Mouse (Mus musculus) 416B (cell line): ENCODE data around the gene Fras1.

ENCODE experiments used
- DNase-seq: peaks from one replicate; pipeline ENCODE4 v3.0.0; 2011; ENCODE audit warnings: low read depth

Fras1 gene

GRCm38 (mm10) chr5:96682777-96683176, 309.0 kb downstream of the Fras1 start:
- no peak for DNase-seq

- DNase-seq: no peak
Measured at GRCm38 (mm10) chr5:96688885-96689284, 315.1 kb downstream of the Fras1 start.

DNA sequence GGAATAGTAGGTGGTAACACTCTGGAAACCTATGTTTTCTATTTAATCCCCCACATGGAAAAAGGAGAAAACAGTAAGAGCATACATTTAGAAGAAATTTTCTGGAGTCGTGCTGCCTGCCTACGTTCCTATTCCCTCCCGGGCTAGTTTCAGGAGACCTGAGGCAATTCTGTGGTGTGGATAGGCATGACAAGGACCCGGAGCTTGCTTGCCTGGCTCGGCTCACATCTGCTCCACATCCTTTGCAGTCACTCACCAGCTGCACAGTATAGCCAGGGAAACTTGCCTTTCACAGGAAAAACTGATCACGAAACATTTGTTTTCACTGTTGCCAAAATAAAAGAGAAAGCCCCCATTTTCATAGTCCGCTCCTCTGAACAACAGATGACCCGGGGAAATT, 325.2 kb downstream of the Fras1 start:
- no peak for DNase-seq

DNA sequence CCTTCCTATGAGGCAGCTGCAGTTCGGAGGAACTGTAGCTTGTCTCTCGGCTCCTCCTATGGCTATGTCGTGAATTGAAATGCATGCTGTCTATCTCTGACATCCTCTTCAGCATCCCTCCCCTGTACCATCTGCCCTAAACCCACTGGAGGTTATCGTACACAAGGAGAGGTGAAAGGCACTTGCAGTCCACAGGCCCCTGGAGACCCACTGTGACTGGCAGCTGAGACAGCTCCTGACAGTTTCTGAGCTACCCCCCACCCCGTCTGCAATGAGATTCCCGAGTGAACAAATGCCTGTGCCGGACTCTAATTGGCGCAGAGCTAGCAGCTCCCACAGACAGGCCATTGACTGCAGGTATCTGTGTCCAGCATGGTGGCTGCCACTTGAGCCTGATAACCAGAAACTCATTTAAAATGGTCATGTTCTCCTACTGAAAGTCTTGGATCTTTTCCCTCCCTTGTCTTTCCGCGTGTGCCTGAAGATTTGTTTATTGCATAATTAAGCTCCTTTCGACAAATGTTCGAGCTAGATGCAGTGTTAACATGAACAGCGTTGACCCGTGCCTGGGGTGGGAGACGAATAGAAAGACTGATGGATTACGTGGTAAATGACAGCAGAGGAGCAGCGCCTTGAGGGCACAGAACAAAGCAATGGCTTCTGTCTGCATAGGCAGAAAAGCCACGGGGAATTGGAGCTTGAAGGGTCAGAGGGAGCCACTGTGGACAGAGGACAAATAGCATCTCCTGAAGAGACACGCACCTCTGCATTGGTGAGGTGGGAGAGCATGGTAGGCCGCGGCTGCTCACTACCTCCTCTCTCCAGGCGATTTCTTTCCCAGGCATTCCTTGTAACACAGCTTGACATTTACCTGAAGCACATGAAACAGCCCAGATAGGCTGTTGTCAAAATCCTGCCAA, 329.2 kb downstream of the Fras1 start:
- no peak for DNase-seq

DNA sequence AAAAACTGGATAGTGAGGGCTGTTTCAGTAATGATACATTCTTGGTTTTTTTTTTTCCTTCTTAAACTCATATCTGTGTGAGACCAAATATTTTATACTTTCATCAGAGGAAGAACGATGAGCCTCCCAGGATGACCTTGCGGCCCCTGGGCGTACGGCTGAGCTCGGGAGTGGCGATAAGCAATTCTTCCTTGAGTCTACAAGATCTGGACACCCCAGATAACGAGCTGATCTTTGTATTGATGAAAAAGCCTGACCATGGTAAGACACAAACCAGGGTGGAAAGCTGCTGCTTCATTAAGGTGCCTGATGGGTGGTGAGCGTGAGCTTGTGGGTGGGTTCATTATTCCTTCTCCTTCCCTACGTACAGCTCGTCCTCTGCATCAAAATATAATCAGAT, 334.8 kb downstream of the Fras1 start:
- no peak for DNase-seq

DNA sequence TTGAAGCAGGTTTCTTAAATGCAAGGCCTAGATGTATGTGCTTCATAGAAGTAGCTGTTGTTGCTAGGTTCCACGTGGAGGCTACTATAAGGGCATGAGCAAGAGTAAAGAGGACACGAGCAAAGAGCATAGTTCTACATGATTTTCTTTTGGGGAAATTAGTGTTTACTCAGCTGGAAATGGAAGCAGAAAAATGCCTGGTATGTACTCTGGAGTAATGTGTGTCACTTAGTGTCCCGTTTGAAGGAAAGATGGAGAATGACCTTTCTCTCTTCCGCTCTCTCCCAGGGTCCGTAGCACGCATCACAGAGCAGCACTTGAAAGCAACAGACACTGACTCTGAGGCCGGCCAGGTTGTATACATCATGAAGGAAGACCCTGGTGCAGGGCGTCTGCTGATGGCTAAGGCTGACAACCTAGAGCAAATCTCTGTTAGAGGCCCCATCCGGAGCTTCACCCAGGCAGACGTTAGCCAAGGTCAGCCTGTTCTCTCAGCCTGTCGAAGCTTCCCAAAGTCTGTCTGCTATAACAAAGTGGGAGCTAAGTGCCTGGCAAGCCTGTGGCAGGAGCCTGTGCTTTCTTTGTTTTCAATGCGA, 338.4 kb downstream of the Fras1 start:
- no peak for DNase-seq

GRCm38 (mm10) chr5:96712799-96713198, 339.0 kb downstream of the Fras1 start:
- DNase-seq: no peak

DNA sequence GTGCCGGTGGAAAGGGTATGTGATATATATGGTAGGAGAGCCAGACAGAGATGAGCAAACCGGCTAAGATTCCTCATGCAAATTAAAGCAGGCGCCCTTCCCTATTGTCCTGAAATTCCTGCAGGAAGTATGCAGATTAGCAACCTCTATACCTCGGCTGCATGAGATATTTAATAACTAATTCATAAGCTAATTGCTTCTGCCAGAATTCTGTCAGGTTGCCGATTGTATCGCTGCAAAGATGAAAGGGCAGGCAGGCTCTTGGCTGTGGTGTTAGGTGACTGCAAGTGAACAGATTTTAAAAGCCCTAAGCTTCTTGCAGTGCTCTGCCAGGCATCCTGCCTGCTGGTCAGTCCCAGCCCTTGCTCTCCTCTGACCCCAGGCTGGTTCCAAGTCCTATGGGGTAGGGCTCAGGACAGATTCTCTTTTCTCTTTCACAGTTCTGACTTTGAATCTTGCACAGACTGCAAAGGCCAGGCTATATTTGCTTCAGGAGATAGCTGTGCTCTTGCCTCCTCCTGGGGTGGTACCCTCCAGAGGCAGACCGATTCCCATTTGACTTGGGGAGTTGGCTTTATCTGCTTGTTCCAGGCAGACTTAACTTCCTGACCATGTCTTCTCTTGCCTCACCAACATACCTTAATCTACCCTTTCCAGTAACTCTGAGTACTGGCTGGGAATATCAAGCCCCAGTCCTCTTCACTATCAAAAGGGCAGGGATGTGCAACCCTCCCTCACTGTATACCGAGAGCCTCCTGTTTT, 342.7 kb downstream of the Fras1 start:
- no peak for DNase-seq

DNA sequence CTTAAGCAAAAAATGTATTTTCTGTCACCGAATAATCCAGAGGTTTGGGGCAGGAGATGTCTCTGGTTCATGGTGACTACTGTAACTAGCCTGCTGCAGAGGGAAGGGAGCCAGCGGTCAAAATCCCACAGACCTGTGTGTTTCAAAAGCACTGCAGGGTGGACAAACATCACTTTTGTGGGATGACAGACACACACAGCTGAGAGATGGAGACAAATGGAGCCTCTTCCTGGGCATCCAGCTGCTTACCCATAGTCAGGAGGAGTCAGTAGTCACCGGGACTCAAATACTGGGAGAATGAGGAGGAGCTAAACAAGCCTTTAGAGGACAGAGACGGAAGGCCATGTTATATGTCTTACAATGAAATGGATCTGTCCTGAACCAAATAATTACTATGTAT, 343.9 kb downstream of the Fras1 start:
- no peak for DNase-seq

DNA sequence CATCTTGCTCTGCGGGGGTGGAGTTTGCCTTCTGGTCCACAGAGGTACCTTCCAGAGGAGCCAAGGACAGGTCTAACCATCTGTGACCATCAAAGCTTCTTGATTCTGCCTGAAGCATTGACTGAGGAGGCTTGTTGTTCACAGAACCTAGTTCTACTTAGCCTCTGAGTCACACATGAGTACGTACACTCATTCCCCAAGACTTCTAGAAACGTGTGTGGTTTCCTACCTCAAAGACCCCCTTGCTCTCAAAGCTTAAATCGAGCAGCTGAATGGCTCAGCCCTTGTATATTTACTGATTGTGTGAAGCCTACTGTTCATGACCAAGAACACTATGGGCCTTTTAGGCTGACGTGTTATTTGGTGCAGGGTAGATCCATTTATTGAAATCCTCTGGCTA, 344.8 kb downstream of the Fras1 start:
- DNase-seq: no peak

GRCm38 (mm10) chr5:96719221-96719620, 345.5 kb downstream of the Fras1 start:
- DNase-seq: no peak

DNA sequence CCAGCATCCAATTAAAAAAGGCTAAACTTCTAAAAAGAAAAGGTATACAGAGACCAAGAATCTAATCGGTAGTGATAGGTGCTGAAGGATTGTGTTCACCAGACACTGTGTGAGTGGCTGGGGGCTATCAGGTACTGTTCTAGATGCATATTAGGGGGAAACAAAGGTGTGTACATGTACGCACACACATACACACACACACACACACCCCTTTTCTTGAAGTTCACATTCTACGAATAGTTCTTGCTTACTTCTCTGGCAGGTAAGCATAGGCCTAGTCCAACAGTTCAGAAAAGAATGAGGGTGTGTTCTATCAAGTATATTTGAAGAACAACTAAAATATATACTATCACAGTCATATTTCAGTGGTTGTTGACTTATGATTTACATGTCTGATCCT, 348.9 kb downstream of the Fras1 start:
- DNase-seq: no peak

DNA sequence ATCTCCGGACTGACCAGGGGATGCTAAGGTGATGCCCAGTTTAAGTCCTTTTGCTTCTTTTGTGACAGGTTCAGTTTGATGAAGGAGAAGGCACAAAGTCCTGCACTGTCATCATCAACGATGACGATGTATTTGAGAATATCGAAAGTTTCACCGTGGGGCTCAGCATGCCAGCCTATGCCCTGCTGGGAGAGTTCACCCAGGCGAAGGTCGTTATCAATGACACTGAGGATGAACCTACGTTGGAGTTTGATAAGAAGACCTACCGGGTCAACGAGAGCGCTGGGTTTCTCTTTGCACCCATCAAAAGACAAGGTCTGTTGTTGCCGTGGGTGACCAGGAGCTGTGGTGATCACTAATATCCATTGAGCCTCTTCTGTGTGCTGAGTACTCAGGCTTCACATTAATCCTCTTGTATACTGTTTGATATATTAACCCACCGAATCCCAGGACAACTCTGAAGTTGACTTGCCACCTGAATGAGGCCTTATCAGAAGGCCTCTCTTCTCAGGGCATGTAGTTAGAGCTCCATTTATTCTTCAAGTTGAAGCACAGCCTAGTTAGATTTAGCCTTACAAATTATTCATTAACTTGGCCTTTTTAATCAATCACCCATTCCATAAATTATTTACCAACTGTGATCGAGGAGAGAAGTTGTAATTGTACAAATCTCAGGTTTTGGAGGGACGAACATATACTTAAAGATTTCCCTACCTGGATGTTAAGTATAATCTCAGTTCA, 365.6 kb downstream of the Fras1 start:
- DNase-seq: no peak

DNA sequence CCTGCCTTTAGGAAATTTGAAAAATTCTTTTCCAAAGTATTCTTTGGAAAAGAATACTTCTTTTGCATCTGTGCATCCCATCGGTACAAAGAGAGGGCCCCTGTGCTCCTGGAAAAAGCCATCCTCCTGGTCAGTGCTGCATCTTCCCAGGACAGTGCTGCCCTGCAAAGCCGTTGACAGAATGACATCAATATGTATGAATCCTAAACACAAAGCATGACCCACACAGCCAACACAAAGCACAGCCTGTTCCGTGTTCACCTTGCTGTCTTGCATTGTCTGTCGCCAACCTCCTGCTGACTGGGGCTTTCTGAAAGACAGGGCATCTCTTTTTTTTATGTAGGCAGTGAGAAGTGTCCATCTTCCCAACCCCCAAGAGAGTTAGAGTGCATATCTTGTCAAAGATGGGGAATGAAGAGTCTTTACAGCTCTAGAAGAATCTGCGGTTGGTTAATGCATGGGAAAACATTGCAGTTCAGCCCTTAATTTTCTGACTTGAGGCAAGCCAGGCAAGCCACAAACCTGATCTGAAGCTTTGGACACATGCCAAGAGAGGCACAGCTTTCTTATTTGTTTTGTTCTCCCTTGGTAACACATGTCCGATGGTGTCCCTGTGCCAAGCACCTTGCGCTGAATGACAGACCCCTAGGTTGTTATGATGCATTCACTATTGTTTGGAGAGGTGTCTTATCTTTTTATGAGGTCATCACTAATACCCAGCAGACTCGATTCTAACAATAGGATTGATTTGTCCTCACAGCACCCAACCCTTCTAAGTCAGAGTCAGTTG, 373.6 kb downstream of the Fras1 start:
- DNase-seq: no peak

DNA sequence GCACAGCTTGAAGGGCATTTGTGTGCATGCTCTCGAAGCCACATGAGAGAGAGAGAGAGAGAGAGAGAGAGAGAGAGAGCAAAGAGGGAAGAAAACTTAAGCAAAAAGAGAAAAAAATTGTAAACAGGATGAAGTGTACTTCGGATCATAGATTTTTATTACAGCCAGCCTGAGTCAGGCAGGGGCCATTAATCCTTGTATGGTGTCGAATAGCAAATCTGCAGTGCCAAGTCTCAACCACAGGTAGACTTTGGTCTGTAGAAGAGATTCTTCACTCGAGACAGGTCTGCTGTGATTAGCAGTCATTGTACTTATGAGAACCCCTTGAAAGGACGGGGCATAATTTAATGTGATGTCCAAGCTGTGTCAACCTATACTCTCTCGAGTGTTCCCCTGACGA, 383.9 kb downstream of the Fras1 start:
- no peak for DNase-seq

- peak; percentile 26 for DNase-seq
Measured at GRCm38 (mm10) chr5:96762021-96762420, 388.3 kb downstream of the Fras1 start.

DNA sequence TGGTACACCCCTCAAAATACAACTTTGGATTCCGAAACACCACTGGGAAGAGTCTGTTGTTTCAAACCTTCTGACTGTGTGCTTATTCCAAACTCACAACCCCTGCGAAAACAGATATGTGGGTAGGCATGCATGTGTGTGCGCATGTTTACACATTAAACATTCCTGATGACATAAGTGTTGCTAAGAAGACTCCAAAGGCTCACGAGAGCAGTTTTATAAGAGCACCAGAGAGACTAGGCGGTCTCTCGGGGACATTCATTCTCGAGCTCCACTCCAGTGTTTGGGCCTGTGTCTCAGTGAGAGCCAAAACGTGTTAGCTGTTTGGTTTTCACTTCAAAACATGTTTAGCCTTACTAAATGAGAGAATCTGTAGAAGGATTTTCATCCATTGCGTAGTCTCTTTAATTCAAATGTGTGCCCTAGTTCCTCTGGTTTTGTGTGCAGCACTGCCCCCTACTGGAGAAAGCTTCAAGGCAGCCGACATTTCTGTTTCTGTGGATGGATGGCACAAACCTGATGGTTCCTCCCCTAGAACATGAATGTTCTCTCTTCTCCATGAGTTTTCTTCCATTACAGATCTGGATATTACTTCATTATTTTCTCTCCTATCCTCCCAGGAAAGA, 395.2 kb downstream of the Fras1 start:
- DNase-seq: peak; percentile 62

DNA sequence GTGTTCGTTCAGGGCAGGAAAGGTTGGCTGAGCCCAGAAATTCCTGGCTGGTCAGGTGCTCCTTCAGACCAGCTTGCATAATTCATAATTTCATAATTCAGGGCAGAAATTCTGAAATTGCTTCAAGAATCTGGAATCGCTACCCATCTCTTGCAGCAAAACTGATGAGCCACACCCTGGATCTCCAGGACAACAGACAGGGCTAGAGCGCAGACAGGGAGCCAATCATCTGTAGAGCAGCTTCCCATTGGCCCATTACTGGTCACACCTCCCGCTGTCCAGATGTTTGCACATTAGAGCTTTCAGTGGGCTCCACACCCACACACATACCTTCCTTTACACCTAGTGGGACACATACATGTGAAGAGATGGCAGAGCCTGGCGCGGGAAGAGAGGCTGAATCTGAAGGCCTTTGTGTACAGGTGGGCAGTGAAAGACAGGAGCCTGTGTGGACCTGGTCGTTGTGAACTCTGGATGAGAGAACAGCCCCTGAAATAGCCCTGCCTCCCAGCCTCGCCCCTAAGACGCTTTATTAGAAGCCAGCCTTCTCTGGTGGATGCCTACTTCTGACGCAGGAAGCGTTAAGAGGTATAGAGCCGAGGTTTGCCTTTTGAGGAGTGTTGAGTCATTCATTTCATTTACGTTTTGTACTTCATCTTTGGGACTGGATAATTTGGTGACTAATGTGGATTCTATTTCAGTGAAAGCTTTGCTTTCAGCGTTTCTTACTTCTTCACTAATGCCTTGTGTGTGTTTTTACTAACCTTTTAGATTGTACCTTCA, 409.9 kb downstream of the Fras1 start:
- DNase-seq: no peak

DNA sequence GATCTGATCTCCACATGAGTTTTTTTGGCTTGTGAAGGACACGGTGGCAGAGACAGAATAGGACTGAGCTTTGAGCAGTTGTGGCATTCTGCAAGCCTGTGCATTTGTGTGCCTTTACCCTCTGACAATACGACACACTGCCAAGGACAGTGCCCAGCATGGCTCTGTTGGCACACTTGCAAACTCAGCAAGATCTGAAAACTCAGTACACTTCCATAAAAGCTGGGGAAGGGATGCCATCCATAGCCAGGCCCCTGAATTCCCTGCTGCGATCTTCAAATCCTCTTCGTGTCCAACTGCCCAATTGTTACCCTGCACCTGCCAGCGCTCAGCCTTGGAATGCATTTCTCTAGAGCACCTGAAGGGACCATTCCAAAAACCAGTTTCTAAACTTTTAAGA, 411.3 kb downstream of the Fras1 start:
- no peak for DNase-seq

DNA sequence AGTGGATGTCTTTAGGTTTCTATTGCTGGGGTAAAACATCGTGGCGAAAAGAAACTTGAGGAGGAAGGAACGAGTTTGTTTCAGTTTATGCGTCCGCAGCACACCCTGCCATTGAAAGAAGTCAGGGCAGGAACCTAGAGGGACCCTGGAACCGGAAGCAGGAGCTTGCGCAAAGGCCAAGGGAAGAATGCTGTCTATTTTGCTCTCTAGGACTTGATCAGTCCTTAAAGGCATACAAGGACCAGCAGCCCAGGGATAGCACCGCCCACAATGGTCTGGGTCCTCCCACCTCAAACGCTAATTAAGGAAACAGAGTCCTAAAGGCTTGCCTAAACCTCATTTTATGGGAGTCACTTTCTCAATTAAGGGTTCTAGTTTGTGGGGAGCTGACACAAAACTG, 418.7 kb downstream of the Fras1 start:
- DNase-seq: no peak
